Mouse (Mus musculus) gastrocnemius, postnatal 4 days (tissue): Measurements from ENCODE around the gene Rpl18. TPM values are rescaled to one million over a fixed set of nuclear protein-coding genes. Genes with fewer than 3 reads are reported as not detected.

Source experiments
- DNase-seq, 2 experiments: peaks; one replicate each; pipeline ENCODE4 v3.0.0; 2021 to 2022; ENCODE audit warnings: low spot score in 2 of 2, mixed read lengths in 2 of 2
- long read RNA-seq, 2 experiments: library from polyadenylated mRNA; stranded (forward); transcript quantifications; one replicate each; pipeline ENCODE4 v2.0.0; 2021
- total RNA-seq, 2 experiments: library from RNA; stranded (reverse); gene quantifications; 2 replicates each; pipeline ENCODE4 v1.2.3; 2021

Rpl18 gene
- 1,000 to 10,000 TPM in 1 of 2 experiments, 100 to 1,000 TPM in 1; 1,000 to 1,132 TPM for total RNA-seq
- long read RNA-seq, experiment 1, transcript Rpl18-201 (6 exons, 679 nt) = major isoform, 72 of 103 reads
- long read RNA-seq, experiment 1, transcript Rpl18-202 (6 exons, 1,027 nt) = minor isoform, 10 of 103 reads
- long read RNA-seq, experiment 1, partial matches to known transcripts = 16 of 103 reads
- long read RNA-seq, experiment 1, other reads (novel, unspliced or antisense) = 3 of 103 reads
- long read RNA-seq, experiment 2, transcript Rpl18-202 (6 exons, 1,027 nt) = minor isoform, 7 of 113 reads
- long read RNA-seq, experiment 2, transcript Rpl18-201 (6 exons, 679 nt) = major isoform, 77 of 113 reads
- long read RNA-seq, experiment 2, partial matches to known transcripts = 16 of 113 reads
- long read RNA-seq, experiment 2, other reads (novel, unspliced or antisense) = 11 of 113 reads

- peak; percentile 95 to 98 for DNase-seq
These were observed at the start of gene Rpl18 for GRCm38 (mm10) chr7:45715090-45715708. Rpl18 (plus strand) TSS chr7:45715457.

GRCm38 (mm10) chr7:45666161-45666560 lies 49.1 kb upstream of the Rpl18 start, which contains the start of gene Fut2:
Fut2 (minus strand) TSS chr7:45666394.
- no peak for DNase-seq

- no peak for DNase-seq
These were observed 47.5 kb upstream of the Rpl18 start for GRCm38 (mm10) chr7:45667761-45668160.

DNA sequence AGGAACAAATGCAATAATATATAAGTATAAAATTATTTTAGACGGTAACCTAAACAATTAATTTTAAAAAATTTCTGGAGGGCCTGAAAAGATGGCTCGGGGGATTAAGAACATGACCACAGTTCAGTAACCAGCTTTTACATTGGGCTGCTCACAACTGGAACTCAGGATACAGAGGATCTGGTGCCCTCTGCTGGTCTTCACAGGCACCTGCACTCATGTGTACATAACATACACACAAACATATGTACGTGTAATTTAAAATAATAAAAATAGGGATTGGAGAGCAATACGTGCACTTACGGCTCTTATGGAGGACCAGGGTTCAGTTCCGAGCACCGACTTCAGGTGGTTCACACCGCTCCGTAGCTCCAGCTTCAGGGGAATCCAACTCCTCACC lies 46.3 kb upstream of the Rpl18 start:
- DNase-seq = no peak

DNA sequence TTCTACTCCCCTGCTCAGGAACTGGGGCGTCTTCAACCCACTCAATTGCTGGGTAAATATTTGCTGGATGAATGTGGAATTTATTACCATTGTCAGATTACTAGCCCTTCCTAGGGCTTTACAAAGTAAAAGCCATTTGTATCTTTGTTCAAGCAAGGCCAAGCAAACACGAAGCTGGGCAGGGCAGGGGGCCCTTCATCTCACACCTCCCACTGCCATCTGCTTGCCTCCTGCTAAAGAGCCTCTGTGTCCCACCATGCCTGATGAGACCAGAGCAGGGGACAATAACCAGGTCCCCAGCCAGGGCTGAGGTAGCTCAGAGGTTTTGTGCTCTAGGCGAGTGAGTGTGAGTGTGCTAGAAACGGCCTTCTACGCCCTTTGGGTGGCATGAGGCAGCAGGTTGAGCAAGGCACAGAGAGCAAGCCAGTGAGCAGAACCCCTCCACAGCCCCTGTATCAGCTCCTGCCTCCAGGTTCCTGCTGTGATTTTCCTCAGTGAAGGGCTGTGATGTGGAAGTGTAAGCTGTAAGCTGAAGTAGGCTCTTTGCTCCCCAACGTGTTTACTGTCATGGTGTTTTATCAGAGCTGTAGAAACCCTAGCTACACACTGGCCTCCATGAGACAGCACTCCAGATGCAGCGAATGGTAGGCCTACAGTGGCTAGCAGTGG lies 37.5 kb upstream of the Rpl18 start:
- no peak for DNase-seq

GRCm38 (mm10) chr7:45678513-45678912 lies 36.7 kb upstream of the Rpl18 start:
- DNase-seq = no peak

GRCm38 (mm10) chr7:45679966-45680621 lies 35.2 kb upstream of the Rpl18 start:
- DNase-seq = no peak

DNA sequence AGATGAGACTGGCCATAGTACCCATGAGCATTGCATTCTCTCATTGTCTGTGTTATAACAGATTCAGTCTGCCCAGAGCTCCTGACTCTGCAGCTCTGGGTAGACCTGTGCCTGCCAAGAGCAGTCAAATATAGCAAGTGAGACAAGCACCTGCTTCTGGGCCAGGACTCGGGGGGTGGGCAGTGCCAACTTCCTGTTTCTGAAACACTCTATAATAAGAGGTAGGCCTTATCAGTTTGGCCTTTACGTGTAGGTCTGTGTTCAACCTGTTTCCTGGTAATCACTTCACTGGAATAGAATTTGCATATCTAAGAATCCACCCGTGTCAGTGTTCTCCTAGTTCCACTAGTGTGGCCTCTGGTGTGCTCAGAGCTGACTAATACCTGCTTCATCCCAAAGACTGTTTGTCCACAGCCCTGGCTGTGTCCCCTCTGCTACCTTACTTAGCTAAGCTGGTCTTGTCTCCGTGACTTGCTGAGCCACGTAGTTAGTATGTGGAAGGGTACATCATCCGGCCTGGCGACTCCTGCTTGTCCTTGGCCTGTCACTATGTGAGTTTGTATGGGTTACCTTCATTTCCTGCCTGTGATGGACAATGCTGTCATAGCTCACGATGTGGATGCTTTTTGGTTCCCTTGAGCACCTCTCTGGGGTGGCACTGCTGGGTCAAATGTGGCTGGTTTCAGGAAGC lies 34.1 kb upstream of the Rpl18 start:
- DNase-seq = no peak

DNA sequence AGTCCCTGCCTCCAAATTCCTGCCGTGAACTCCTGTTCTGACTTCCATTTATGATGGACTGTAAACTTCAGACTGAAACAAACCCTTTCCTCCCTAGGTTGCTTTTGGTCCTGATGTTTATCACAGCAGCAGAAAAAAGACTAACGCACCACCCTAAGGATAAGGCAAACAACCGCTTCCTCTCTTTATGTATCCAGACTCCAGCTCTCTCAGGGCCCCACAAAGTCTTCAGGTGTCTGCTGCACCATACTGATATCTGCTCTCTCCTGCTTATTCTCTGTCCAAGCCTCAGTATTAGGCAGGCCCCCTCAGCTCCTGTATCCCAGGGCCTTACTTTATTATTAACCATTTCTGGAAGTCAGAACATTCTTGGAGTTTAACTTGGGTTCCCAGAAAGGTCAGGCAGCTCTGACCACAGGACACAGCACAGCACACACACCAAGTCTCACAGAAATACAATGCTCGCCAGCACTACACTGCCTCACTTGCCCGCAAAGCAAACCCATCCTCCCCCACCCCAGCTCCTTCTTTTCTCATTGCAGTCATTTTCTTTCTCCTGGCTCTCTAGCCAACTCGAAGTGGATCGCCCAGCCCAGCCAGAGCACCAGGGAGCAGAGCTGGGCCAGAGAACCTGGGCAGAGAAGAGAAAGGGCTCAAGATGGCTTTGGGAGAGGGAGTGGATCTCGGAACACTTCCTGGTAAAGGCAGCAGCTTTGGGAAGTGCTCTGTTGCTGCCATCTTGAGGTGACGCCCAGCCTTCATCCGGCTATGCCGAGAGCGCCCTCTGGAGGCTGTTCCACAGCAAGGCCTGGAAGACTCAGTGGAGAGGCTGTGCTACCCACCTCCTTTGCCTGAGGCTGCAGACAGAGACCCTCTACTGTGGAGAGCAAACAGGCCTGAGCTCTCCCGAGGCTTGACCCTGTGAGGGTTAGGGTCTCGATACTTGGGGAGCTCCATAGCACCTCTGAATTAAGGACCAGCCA lies 32.8 kb upstream of the Rpl18 start:
- peak; percentile 75 to 90 for DNase-seq

DNA sequence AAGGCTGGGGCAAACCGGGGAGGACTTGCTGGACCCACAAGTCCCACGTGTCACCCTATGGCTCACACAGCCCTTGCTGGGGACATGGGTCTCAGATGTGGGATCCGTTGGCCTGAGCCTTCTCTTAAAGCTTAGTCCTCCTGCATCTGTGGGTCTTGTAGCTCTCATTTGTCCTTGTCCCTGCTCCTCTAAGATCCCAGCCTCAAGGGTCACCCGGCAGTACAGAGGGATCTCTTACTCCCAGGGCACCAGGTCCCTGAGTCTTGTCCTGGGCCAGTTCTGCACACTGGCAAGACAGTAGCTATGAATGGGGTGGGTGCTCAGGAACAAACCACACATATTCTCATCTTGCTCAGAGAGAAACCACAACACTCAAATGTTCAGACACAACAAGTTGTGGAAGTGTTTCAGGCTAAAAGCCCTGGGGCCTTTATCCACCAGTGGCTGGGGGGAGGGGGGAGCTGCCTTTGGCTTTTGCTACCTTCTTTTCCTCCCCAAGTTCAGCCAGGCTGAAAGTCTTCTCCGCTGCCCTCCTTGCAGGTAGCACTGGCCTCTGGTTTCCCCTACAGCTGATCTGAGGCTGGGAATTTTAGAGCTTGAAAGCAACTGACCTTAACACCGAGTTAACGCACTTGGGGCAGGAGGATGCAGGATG lies 31.7 kb upstream of the Rpl18 start, which contains the start of gene Ntn5:
Gene Ntn5 (plus strand): TSS at position 627 of the 655 bp plus-strand sequence.
- no peak for DNase-seq

DNA sequence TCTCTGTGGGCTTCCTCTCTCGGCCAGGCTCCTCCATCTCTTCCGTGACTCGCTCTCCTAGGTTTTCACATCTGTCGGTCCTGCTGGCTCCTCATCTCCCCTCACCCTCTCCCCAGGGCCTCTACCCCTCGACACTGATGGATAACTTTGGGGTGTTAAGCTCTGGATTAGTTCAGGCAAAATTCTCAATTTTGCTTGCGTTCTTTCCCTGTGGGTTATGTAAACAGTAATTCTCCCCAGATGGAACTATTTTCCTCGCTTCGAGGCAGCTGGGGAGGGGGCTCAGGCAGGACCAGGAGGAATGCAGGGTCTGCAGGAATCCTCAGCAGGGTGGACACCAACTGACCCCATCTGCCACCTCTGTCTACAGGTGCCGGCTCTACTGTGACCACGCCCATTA lies 29.4 kb upstream of the Rpl18 start:
- DNase-seq = no peak

GRCm38 (mm10) chr7:45686841-45687240 lies 28.4 kb upstream of the Rpl18 start:
- no peak for DNase-seq

- DNase-seq = no peak
These were observed 26.2 kb upstream of the Rpl18 start for GRCm38 (mm10) chr7:45689099-45689498.

- DNase-seq = no peak
These were observed 25.5 kb upstream of the Rpl18 start for GRCm38 (mm10) chr7:45689800-45690199.

DNA sequence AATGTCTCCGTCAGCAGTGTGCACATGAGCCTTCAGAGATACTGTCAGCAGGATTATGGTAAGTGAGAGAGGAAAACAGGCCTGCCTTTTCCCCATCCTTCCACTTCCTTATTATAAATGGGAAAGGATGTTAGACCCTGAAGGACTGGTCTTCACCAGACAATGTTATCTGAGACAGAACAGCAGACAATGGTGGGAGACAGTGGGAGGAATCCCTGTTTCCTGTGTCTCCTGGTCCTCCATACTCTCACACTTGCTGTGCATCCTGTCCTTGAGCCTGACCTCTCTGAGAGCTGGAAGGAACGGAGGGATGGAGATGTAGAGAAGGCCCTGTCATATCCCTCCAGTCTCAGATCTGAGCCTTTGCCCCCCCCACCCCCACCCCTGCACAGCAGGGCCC lies 22.9 kb upstream of the Rpl18 start:
- DNase-seq = no peak

- DNase-seq = no peak
These were observed 21.2 kb upstream of the Rpl18 start, which contains the start of gene Sec1 for GRCm38 (mm10) chr7:45693921-45694591. Sec1 (minus strand) TSS chr7:45694402.

GRCm38 (mm10) chr7:45695098-45695497 lies 20.2 kb upstream of the Rpl18 start:
- no peak for DNase-seq

GRCm38 (mm10) chr7:45697894-45698293 lies 17.4 kb upstream of the Rpl18 start:
- no peak for DNase-seq
